Mouse (Mus musculus) thymus, adult 2 months (tissue): ENCODE measurements around the gene Commd1.

Source experiments
- CTCF ChIP-seq: fragments of 200-500 bp; IDR thresholded peaks from 2 replicates; pipeline ENCODE4 v1.5.1; 2012; ENCODE audit warnings: mild to moderate bottlenecking, control low read depth, low read length, moderate library complexity, borderline replicate concordance; ENCODE audit not compliant: control insufficient read depth, poor library complexity, insufficient read depth; ENCODE audit errors: extremely low read depth
- POLR2A ChIP-seq: fragments of 200-500 bp; IDR thresholded peaks from 2 replicates; pipeline ENCODE4 v1.6.1; 2012; ENCODE audit warnings: mild to moderate bottlenecking, low read length, control low read depth, moderate library complexity; ENCODE audit not compliant: control insufficient read depth, poor library complexity, insufficient read depth; ENCODE audit errors: extremely low read depth

GRCm38 (mm10) chr11:22923606-22924005 lies 58.6 kb downstream of the Commd1 start:
- TF ChIP-seq POLR2A = no peak
- no peak for TF ChIP-seq CTCF
